Mouse (Mus musculus) small intestine, adult 2 months (tissue): Measurements from ENCODE around the gene Npdc1.

Experiments
- CTCF ChIP-seq: fragments of 200-500 bp; IDR thresholded peaks from 2 replicates; pipeline ENCODE4 v1.5.1; 2012; ENCODE audit warnings: low read depth, mild to moderate bottlenecking, control low read depth, inconsistent platforms, low read length, moderate library complexity, mixed read lengths; ENCODE audit not compliant: insufficient replicate concordance, insufficient read length; ENCODE audit errors: extremely low read depth
- POLR2A ChIP-seq: fragments of 200-500 bp; IDR thresholded peaks from 2 replicates; pipeline ENCODE4 v1.6.1; 2012; ENCODE audit warnings: low read depth, mild to moderate bottlenecking, control low read depth, inconsistent platforms, low read length, moderate library complexity

DNA sequence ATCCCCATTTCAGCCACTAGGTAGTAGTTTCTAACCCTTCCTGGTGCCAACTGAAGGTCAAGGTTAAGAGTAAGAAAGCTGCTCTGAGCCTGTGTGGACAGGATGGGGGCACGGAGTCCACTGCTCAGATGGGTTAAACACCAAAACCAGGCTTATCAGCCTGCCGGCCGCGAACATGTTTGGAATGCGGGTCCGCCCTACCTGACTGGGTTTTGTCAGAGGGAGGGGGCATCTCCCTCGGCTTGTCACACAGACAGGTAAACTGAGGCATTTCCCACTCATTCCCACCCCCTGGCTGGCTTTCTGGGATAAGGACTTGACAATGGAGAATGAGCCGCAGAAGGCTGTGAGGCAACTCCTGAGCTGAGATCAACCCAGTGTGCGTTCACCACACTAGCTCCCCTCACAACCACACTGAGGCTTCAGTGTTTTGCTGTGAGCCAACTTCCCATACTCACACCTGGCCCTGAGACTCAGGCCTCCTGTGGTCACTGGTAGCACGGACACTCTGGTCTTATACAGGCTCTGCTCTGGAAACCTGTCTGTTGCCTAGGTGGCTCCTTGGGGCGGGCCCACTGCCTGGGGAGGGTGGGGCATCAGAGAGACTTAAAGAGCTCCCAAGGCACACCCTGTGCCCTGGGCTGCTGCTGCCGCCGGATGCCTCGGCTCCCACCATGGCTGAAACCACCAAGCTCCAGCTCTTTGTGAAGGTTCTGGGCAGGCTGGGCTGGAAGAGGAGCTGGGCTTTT, 57.2 kb downstream of the Npdc1 start, which contains the start of gene Clic3:
- no peak for TF ChIP-seq CTCF
- TF ChIP-seq POLR2A: no peak
